Mouse (Mus musculus): ENCODE measurements around the gene A930033H14Rik. TPM values are rescaled to one million over a fixed set of nuclear protein-coding genes. Genes with fewer than 3 reads are reported as not detected.

Gene A930033H14Rik
- polyA plus RNA-seq, 1 experiment from 2014 or later, result 1.8 TPM

GRCm38 (mm10) chr10:69251254-69251653, 38.4 kb upstream of the A930033H14Rik start:
- WGBS, result 90% methylated on average over 6 of the region's 6 CpGs
- no peaks in the 10 kb centered on the region for H3K9me3 ChIP-seq (replicated peaks)
- H3K36me3 ChIP-seq, result peaks cover 15% of the 10 kb centered on the region; the same call in 1 of the 2 replicates
- ATAC-seq (replicated peaks; ENCODE audit: insufficient number of reproducible peaks, insufficient read depth, low FRiP score, low read depth), result no peak
- H3K27ac ChIP-seq, result no peak overlapping the region
- no peak overlapping the region for H3K4me3 ChIP-seq
- H3K4me2 ChIP-seq, result no peak overlapping the region
- H3K9ac ChIP-seq, result no peak overlapping the region
- H3K27me3 ChIP-seq, result no peaks in the 10 kb centered on the region
- H3K4me1 ChIP-seq (replicated peaks), result peaks cover 43% of the 10 kb centered on the region

GRCm38 (mm10) chr10:69248261-69249160, 35.6 kb upstream of the A930033H14Rik start:
- no peak overlapping the region for H3K27ac ChIP-seq
- 84% methylated on average over 29 of the region's 29 CpGs for WGBS

GRCm38 (mm10) chr10:69247311-69248033, 34.6 kb upstream of the A930033H14Rik start:
- Histone ChIP-seq H3K9ac (no peak overlapping the region), H3K27me3 (no peaks in the 10 kb centered on the region), H3K4me1 (replicated peaks) (peaks cover 18% of the 10 kb centered on the region), H3K9me3 (replicated peaks) (no peaks in the 10 kb centered on the region), H3K36me3 (peaks cover 15% of the 10 kb centered on the region; the same call in 1 of the 2 replicates), H3K27ac (no peak overlapping the region), H3K4me3 (no peak overlapping the region), H3K4me2 (no peak overlapping the region)
- WGBS, result 94% methylated on average over 7 of the region's 7 CpGs
- ATAC-seq (replicated peaks; ENCODE audit: insufficient number of reproducible peaks, insufficient read depth, low FRiP score, low read depth), result no peak

More at GRCm38 (mm10) chr10:69248261-69249160, 35.6 kb upstream of the A930033H14Rik start:
- Histone ChIP-seq H3K4me1 (replicated peaks) (peaks cover 28% of the 10 kb centered on the region), H3K27me3 (no peaks in the 10 kb centered on the region), H3K9me3 (replicated peaks) (no peaks in the 10 kb centered on the region), H3K36me3 (peaks cover 15% of the 10 kb centered on the region; the same call in 1 of the 2 replicates), H3K4me2 (no peak overlapping the region), H3K4me3 (no peak overlapping the region), H3K9ac (no peak overlapping the region)
- no peak for ATAC-seq (replicated peaks; ENCODE audit: insufficient number of reproducible peaks, insufficient read depth, low FRiP score, low read depth)

GRCm38 (mm10) chr10:69246762-69247161, 33.9 kb upstream of the A930033H14Rik start:
- no peak for ATAC-seq (replicated peaks; ENCODE audit: insufficient number of reproducible peaks, insufficient read depth, low FRiP score, low read depth)
- no peaks in the 10 kb centered on the region for H3K9me3 ChIP-seq (replicated peaks)
- no peaks in the 10 kb centered on the region for H3K27me3 ChIP-seq
- no peak overlapping the region for H3K4me2 ChIP-seq
- H3K27ac ChIP-seq, result no peak overlapping the region
- WGBS, result 63% methylated on average over 3 of the region's 3 CpGs
- no peak overlapping the region for H3K9ac ChIP-seq
- peaks cover 15% of the 10 kb centered on the region; the same call in 1 of the 2 replicates for H3K36me3 ChIP-seq
- H3K4me3 ChIP-seq, result no peak overlapping the region
- H3K4me1 ChIP-seq (replicated peaks), result peaks cover 12% of the 10 kb centered on the region; the same call in 1 of the 2 replicates

GRCm38 (mm10) chr10:69245906-69246668, 33.2 kb upstream of the A930033H14Rik start:
- no peaks in the 10 kb centered on the region for H3K27me3 ChIP-seq
- no peak overlapping the region for H3K4me3 ChIP-seq
- H3K4me2 ChIP-seq, result no peak overlapping the region
- 83% methylated on average over 10 of the region's 10 CpGs for WGBS
- H3K9me3 ChIP-seq (replicated peaks), result no peaks in the 10 kb centered on the region
- ATAC-seq (replicated peaks; ENCODE audit: insufficient number of reproducible peaks, insufficient read depth, low FRiP score, low read depth), result no peak
- H3K36me3 ChIP-seq, result peaks cover 13% of the 10 kb centered on the region; the same call in 1 of the 2 replicates
- H3K9ac ChIP-seq, result no peak overlapping the region
- peaks cover 12% of the 10 kb centered on the region; the same call in 1 of the 2 replicates for H3K4me1 ChIP-seq (replicated peaks)
- no peak overlapping the region for H3K27ac ChIP-seq

GRCm38 (mm10) chr10:69245151-69245550, 32.3 kb upstream of the A930033H14Rik start:
- Histone ChIP-seq H3K4me1 (replicated peaks) (peaks cover 12% of the 10 kb centered on the region; the same call in 1 of the 2 replicates), H3K36me3 (0 out of 2 replicates have a peak, but pooled peaks cover 8% of the 10 kb centered on the region), H3K9ac (no peak overlapping the region), H3K27me3 (no peaks in the 10 kb centered on the region), H3K4me2 (no peak overlapping the region), H3K9me3 (replicated peaks) (no peaks in the 10 kb centered on the region), H3K4me3 (no peak overlapping the region), H3K27ac (no peak overlapping the region)
- 86% methylated on average over 4 of the region's 4 CpGs for WGBS
- no peak for ATAC-seq (replicated peaks; ENCODE audit: insufficient number of reproducible peaks, insufficient read depth, low FRiP score, low read depth)

GRCm38 (mm10) chr10:69240530-69240929, 27.6 kb upstream of the A930033H14Rik start:
- no peaks in the 10 kb centered on the region for H3K27me3 ChIP-seq
- no peak for ATAC-seq (replicated peaks; ENCODE audit: insufficient number of reproducible peaks, insufficient read depth, low FRiP score, low read depth)

GRCm38 (mm10) chr10:69238311-69238710, 25.4 kb upstream of the A930033H14Rik start:
- WGBS, result 72% methylated on average over 6 of the region's 6 CpGs
- ATAC-seq (replicated peaks; ENCODE audit: insufficient number of reproducible peaks, insufficient read depth, low FRiP score, low read depth), result no peak
- Histone ChIP-seq H3K27ac (no peak overlapping the region), H3K4me2 (no peak overlapping the region), H3K36me3 (no peaks in the 10 kb centered on the region), H3K9me3 (replicated peaks) (no peaks in the 10 kb centered on the region), H3K27me3 (no peaks in the 10 kb centered on the region), H3K9ac (no peak overlapping the region), H3K4me1 (replicated peaks) (no peaks in the 10 kb centered on the region), H3K4me3 (no peak overlapping the region)

More at GRCm38 (mm10) chr10:69240530-69240929, 27.6 kb upstream of the A930033H14Rik start:
- H3K4me2 ChIP-seq, result no peak overlapping the region
- H3K4me3 ChIP-seq, result no peak overlapping the region
- whole genome bisulfite sequencing, result 88% methylated on average over 2 of the region's 2 CpGs
- H3K9ac ChIP-seq, result no peak overlapping the region
- H3K9me3 ChIP-seq (replicated peaks), result no peaks in the 10 kb centered on the region
- H3K36me3 ChIP-seq, result no peaks in the 10 kb centered on the region
- H3K4me1 ChIP-seq (replicated peaks), result no peaks in the 10 kb centered on the region
- no peak overlapping the region for H3K27ac ChIP-seq

GRCm38 (mm10) chr10:69237781-69238180, 24.9 kb upstream of the A930033H14Rik start:
- Histone ChIP-seq H3K4me1 (replicated peaks) (no peaks in the 10 kb centered on the region), H3K9ac (no peak overlapping the region), H3K27ac (no peak overlapping the region), H3K4me2 (no peak overlapping the region), H3K27me3 (no peaks in the 10 kb centered on the region), H3K9me3 (replicated peaks) (no peaks in the 10 kb centered on the region), H3K4me3 (no peak overlapping the region), H3K36me3 (no peaks in the 10 kb centered on the region)
- no peak for ATAC-seq (replicated peaks; ENCODE audit: insufficient number of reproducible peaks, insufficient read depth, low FRiP score, low read depth)
- WGBS, result 88% methylated on average over 9 of the region's 9 CpGs

- no peak overlapping the region for H3K9ac ChIP-seq
- no peaks in the 10 kb centered on the region for H3K36me3 ChIP-seq
- H3K4me1 ChIP-seq (replicated peaks), result no peaks in the 10 kb centered on the region
- no peak overlapping the region for H3K4me2 ChIP-seq
- no peaks in the 10 kb centered on the region for H3K9me3 ChIP-seq (replicated peaks)
- 80% methylated on average over 3 of the region's 3 CpGs for WGBS
- no peak overlapping the region for H3K27ac ChIP-seq
- no peaks in the 10 kb centered on the region for H3K27me3 ChIP-seq
- no peak overlapping the region for H3K4me3 ChIP-seq
- no peak for ATAC-seq (replicated peaks; ENCODE audit: insufficient number of reproducible peaks, insufficient read depth, low FRiP score, low read depth)
These were observed 24.3 kb upstream of the A930033H14Rik start for GRCm38 (mm10) chr10:69237185-69237584.

Measured in heart, embryonic 15.5 days (tissue).